Mouse (Mus musculus): ENCODE data around the gene Ccdc146.
"Not testable (repeated sequence)": the region's sequence is repeated elsewhere in the genome, so short reads cannot be mapped to it uniquely, and the experiment has no call there.

Gene Ccdc146

GRCm38 (mm10) chr5:21384976-21385375 is 39.5 kb downstream of the Ccdc146 start:
- DNase-seq, result no peak

GRCm38 (mm10) chr5:21384252-21384960 is 40.1 kb downstream of the Ccdc146 start:
- DNase-seq, result no peak

GRCm38 (mm10) chr5:21383392-21384251 is 40.9 kb downstream of the Ccdc146 start:
- peak; percentile 3 for DNase-seq

- DNase-seq, result no peak
Measured at GRCm38 (mm10) chr5:21382678-21383077, 41.8 kb downstream of the Ccdc146 start.

- DNase-seq, result no peak
Measured at GRCm38 (mm10) chr5:21381986-21382385, 42.5 kb downstream of the Ccdc146 start.

- no peak for DNase-seq
Measured at GRCm38 (mm10) chr5:21378397-21378796, 46.1 kb downstream of the Ccdc146 start.

GRCm38 (mm10) chr5:21376935-21377334 is 47.5 kb downstream of the Ccdc146 start:
- DNase-seq, result no peak

- no peak for DNase-seq
Measured at GRCm38 (mm10) chr5:21373180-21373518, 51.3 kb downstream of the Ccdc146 start.

- DNase-seq, result peak; percentile 23
Measured at GRCm38 (mm10) chr5:21372493-21373179, 51.8 kb downstream of the Ccdc146 start, which contains the start of gene Fgl2. TSS of gene Fgl2 (plus strand) at chr5:21372642.

- DNase-seq, result no peak
Measured at GRCm38 (mm10) chr5:21371920-21372319, 52.6 kb downstream of the Ccdc146 start.

GRCm38 (mm10) chr5:21370218-21370947 is 54.1 kb downstream of the Ccdc146 start:
- no peak for DNase-seq

- DNase-seq, result no peak
Measured at GRCm38 (mm10) chr5:21367514-21367913, 57.0 kb downstream of the Ccdc146 start.

- no peak for DNase-seq
Measured at GRCm38 (mm10) chr5:21366338-21367053, 58.0 kb downstream of the Ccdc146 start.

GRCm38 (mm10) chr5:21363343-21363742 is 61.1 kb downstream of the Ccdc146 start:
- DNase-seq, result no peak

- no peak for DNase-seq
Measured at GRCm38 (mm10) chr5:21358648-21359047, 65.8 kb downstream of the Ccdc146 start.

- no peak for DNase-seq
Measured at GRCm38 (mm10) chr5:21351678-21352077, 72.8 kb downstream of the Ccdc146 start.

- no peak for DNase-seq
Measured at GRCm38 (mm10) chr5:21348366-21348765, 76.1 kb downstream of the Ccdc146 start.

GRCm38 (mm10) chr5:21342265-21342664 is 82.2 kb downstream of the Ccdc146 start:
- DNase-seq, result not testable (repeated sequence)

- no peak for DNase-seq
Measured at GRCm38 (mm10) chr5:21332119-21332518, 92.4 kb downstream of the Ccdc146 start.

GRCm38 (mm10) chr5:21331656-21332055 is 92.8 kb downstream of the Ccdc146 start:
- no peak for DNase-seq

GRCm38 (mm10) chr5:21329672-21330665 is 94.5 kb downstream of the Ccdc146 start:
- no peak for DNase-seq

Data from kidney, adult 11 months (tissue).